Mouse (Mus musculus): ENCODE measurements around the gene Tmem236. TPM values are rescaled to one million over a fixed set of nuclear protein-coding genes. Genes with fewer than 3 reads are reported as not detected.
A peak's percentile ranks its signal among the peaks of the same experiment; 100 is the strongest.

Gene Tmem236
- polyA plus RNA-seq, 1 experiment from 2014 or later: 0.18 TPM

DNA sequence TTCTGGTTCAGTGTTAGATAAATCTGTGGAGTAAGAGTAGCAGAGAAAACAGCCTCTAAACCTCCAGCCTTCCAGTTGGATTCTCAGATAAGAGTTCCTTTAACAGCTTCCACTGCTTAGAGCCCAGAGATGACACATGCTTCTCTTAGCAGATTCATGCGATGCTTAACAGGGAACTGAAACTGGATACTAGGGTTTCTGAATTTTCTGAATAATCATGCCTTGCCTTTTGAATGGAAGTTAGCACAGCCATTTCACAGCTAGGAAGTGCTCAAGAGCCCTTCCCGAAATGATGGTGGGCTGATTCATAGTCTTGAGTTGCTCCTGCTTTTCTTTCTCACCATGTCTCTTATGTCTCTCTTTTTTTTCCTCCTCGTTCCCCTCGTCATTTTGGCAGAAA lies 32.5 kb downstream of the Tmem236 start:
- H3K27me3 ChIP-seq (ENCODE audit: control insufficient read depth, insufficient read depth, low read depth, low read length): no peaks in the 10 kb centered on the region
- no peak overlapping the region for H3K4me3 ChIP-seq (ENCODE audit: low read depth, low read length)
- no peak overlapping the region for H3K4me2 ChIP-seq (ENCODE audit: low read length)
- no peak for ATAC-seq
- no peaks in the 10 kb centered on the region for H3K36me3 ChIP-seq (ENCODE audit: control insufficient read depth, insufficient read depth, low read length)
- H3K9ac ChIP-seq (ENCODE audit: low read depth, low read length): no peak overlapping the region
- no peak overlapping the region for H3K27ac ChIP-seq (ENCODE audit: low read length)
- 79% methylated on average over 4 of the region's 4 CpGs for WGBS
- no peaks in the 10 kb centered on the region for H3K4me1 ChIP-seq (ENCODE audit: control insufficient read depth, insufficient read depth, low read length)
- H3K9me3 ChIP-seq (replicated peaks; ENCODE audit: control insufficient read depth, low read length, poor library complexity, severe bottlenecking): no peaks in the 10 kb centered on the region

DNA sequence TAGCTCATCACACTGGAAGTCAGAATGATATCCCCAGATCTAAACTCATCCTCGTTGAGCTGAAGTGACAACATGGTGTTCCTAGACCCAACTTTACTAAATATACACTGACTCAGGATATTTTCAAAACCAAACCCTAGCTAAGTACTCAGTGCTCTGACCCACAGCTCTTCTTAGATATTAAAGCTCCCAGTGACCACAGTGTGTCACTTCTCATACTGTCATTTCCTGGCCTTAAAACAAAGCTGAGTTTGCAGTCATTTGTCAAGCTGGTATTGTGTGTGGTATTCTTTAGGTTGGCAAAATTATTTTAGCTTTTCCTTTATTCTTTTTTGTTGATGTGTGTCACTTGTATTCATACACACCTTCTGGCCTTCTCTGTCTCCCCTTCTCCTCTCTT lies 36.4 kb downstream of the Tmem236 start:
- Histone ChIP-seq H3K9me3 (replicated peaks; ENCODE audit: control insufficient read depth, low read length, poor library complexity, severe bottlenecking) (no peaks in the 10 kb centered on the region), H3K9ac (ENCODE audit: low read depth, low read length) (no peak overlapping the region), H3K4me3 (ENCODE audit: low read depth, low read length) (no peak overlapping the region), H3K4me1 (ENCODE audit: control insufficient read depth, insufficient read depth, low read length) (no peaks in the 10 kb centered on the region), H3K27me3 (ENCODE audit: control insufficient read depth, insufficient read depth, low read depth, low read length) (no peaks in the 10 kb centered on the region), H3K27ac (ENCODE audit: low read length) (no peak overlapping the region), H3K36me3 (ENCODE audit: control insufficient read depth, insufficient read depth, low read length) (no peaks in the 10 kb centered on the region), H3K4me2 (ENCODE audit: low read length) (no peak overlapping the region)
- ATAC-seq: no peak
- WGBS: 84% methylated on average over 1 of the region's 1 CpGs

DNA sequence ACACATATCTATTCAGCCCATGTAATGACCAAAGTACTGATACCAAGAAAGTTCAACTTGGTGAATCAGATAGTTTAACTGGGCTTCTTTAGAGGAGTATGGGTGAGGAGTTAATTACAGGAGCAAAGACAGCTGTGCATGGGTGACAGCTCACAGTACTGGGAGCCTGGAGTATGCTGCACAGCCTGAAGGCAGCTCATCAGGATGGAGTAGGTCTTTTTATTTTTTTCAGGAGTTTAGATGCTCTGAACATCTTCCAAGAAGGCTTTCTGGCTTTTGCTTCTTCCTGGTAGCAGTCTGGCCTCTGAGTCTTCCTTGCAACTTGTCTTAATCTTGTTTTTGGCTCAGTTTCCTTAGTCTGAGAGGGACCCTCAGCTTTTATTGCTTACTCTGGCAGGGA lies 37.3 kb downstream of the Tmem236 start:
- H3K9me3 ChIP-seq (replicated peaks; ENCODE audit: control insufficient read depth, low read length, poor library complexity, severe bottlenecking): no peaks in the 10 kb centered on the region
- no peaks in the 10 kb centered on the region for H3K4me1 ChIP-seq (ENCODE audit: control insufficient read depth, insufficient read depth, low read length)
- H3K27ac ChIP-seq (ENCODE audit: low read length): no peak overlapping the region
- H3K4me3 ChIP-seq (ENCODE audit: low read depth, low read length): no peak overlapping the region
- no peak for ATAC-seq
- no peak overlapping the region for H3K4me2 ChIP-seq (ENCODE audit: low read length)
- no peak overlapping the region for H3K9ac ChIP-seq (ENCODE audit: low read depth, low read length)
- no peaks in the 10 kb centered on the region for H3K27me3 ChIP-seq (ENCODE audit: control insufficient read depth, insufficient read depth, low read depth, low read length)
- no peaks in the 10 kb centered on the region for H3K36me3 ChIP-seq (ENCODE audit: control insufficient read depth, insufficient read depth, low read length)

- ATAC-seq: 0 out of 2 replicates have a peak, but pooled peaks have one; percentile 42
Measured at GRCm38 (mm10) chr2:14214764-14215163, 40.4 kb downstream of the Tmem236 start.

DNA sequence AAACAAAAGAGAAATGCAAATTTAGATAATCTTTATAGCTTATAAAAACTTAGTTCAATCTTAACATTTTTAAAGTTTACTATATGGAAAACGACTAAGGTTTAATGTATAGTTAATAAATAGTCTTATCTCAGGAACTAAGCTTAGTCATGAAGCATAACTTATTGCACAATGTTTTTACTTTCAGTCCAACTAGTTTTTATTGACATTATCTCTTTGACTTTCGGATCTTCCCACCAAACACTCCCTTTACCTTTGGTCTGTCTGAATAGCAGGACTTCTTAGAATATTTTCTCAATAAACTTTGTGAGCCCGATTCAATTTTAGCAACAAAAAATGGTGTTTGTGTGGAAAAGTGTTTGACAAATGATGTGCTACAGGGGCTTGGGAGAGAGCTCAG lies 42.3 kb downstream of the Tmem236 start:
- Histone ChIP-seq H3K27ac (ENCODE audit: low read length) (no peak overlapping the region), H3K36me3 (ENCODE audit: control insufficient read depth, insufficient read depth, low read length) (no peaks in the 10 kb centered on the region), H3K4me3 (ENCODE audit: low read depth, low read length) (no peak overlapping the region), H3K4me2 (ENCODE audit: low read length) (no peak overlapping the region), H3K9ac (ENCODE audit: low read depth, low read length) (no peak overlapping the region), H3K27me3 (ENCODE audit: control insufficient read depth, insufficient read depth, low read depth, low read length) (no peaks in the 10 kb centered on the region), H3K9me3 (replicated peaks; ENCODE audit: control insufficient read depth, low read length, poor library complexity, severe bottlenecking) (no peaks in the 10 kb centered on the region), H3K4me1 (ENCODE audit: control insufficient read depth, insufficient read depth, low read length) (no peaks in the 10 kb centered on the region)
- 85% methylated on average over 3 of the region's 3 CpGs for WGBS
- no peak for ATAC-seq

More at GRCm38 (mm10) chr2:14214764-14215163, 40.4 kb downstream of the Tmem236 start:
- WGBS: 7% methylated on average over 3 of the region's 3 CpGs
- Histone ChIP-seq H3K9ac (ENCODE audit: low read depth, low read length) (no peak overlapping the region), H3K4me3 (ENCODE audit: low read depth, low read length) (no peak overlapping the region), H3K36me3 (ENCODE audit: control insufficient read depth, insufficient read depth, low read length) (no peaks in the 10 kb centered on the region), H3K4me1 (ENCODE audit: control insufficient read depth, insufficient read depth, low read length) (no peaks in the 10 kb centered on the region), H3K9me3 (replicated peaks; ENCODE audit: control insufficient read depth, low read length, poor library complexity, severe bottlenecking) (no peaks in the 10 kb centered on the region), H3K4me2 (ENCODE audit: low read length) (no peak overlapping the region), H3K27ac (ENCODE audit: low read length) (no peak overlapping the region), H3K27me3 (ENCODE audit: control insufficient read depth, insufficient read depth, low read depth, low read length) (no peaks in the 10 kb centered on the region)

- H3K27me3 ChIP-seq (ENCODE audit: control insufficient read depth, insufficient read depth, low read depth, low read length): no peaks in the 10 kb centered on the region
- WGBS: 85% methylated on average over 6 of the region's 6 CpGs
Measured at GRCm38 (mm10) chr2:14218126-14218525, 43.8 kb downstream of the Tmem236 start.

DNA sequence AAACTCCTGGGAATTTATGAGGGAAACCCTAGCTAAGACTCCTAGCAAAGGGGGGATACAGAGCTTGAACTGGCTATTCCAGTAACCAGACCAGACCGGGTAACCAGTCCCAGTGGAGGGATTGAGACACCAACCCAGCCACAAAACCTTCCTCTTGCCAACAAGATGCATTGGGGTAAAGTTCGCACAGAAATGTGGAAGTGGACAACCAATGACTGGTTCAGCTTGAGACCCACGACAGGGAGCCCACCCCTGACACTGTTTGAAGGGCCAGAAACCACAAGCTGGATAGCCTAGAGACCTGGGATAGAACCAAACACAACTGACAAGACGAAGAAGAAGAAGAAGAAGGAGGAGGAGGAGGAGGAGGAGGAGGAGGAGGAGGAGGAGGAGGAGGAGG lies 50.1 kb downstream of the Tmem236 start:
- Histone ChIP-seq H3K27ac (ENCODE audit: low read length) (no peak overlapping the region), H3K36me3 (ENCODE audit: control insufficient read depth, insufficient read depth, low read length) (no peaks in the 10 kb centered on the region), H3K9ac (ENCODE audit: low read depth, low read length) (no peak overlapping the region), H3K4me3 (ENCODE audit: low read depth, low read length) (no peak overlapping the region), H3K27me3 (ENCODE audit: control insufficient read depth, insufficient read depth, low read depth, low read length) (no peaks in the 10 kb centered on the region), H3K4me1 (ENCODE audit: control insufficient read depth, insufficient read depth, low read length) (no peaks in the 10 kb centered on the region), H3K9me3 (replicated peaks; ENCODE audit: control insufficient read depth, low read length, poor library complexity, severe bottlenecking) (no peaks in the 10 kb centered on the region), H3K4me2 (ENCODE audit: low read length) (no peak overlapping the region)
- ATAC-seq: no peak
- WGBS: 81% methylated on average over 3 of the region's 4 CpGs

More at GRCm38 (mm10) chr2:14218126-14218525, 43.8 kb downstream of the Tmem236 start:
- ATAC-seq: no peak
- no peak overlapping the region for H3K4me3 ChIP-seq (ENCODE audit: low read depth, low read length)
- no peaks in the 10 kb centered on the region for H3K36me3 ChIP-seq (ENCODE audit: control insufficient read depth, insufficient read depth, low read length)
- no peaks in the 10 kb centered on the region for H3K9me3 ChIP-seq (replicated peaks; ENCODE audit: control insufficient read depth, low read length, poor library complexity, severe bottlenecking)
- H3K4me2 ChIP-seq (ENCODE audit: low read length): no peak overlapping the region
- H3K27ac ChIP-seq (ENCODE audit: low read length): no peak overlapping the region
- H3K9ac ChIP-seq (ENCODE audit: low read depth, low read length): no peak overlapping the region
- H3K4me1 ChIP-seq (ENCODE audit: control insufficient read depth, insufficient read depth, low read length): no peaks in the 10 kb centered on the region

DNA sequence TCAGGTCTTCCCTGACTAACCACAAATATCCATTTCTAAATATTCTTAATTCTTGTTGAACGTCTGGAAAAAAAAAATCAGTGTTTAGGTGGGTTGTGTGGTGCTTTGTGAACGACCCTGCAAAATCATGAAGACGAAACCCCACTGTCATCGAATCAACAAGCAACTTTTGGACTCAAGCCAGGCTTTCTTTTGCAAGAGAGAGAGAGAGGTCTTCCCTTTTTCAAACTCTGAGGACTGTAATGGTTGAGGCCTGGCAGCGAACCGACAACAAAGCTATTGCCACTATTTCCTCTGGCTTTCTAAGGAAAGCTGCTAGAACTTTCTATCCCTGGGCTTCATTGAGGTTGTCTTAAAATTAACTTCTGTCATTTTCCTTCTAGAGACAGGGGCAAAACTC lies 54.2 kb downstream of the Tmem236 start:
- WGBS: 72% methylated on average over 6 of the region's 6 CpGs
- Histone ChIP-seq H3K4me2 (ENCODE audit: low read length) (no peak overlapping the region), H3K36me3 (ENCODE audit: control insufficient read depth, insufficient read depth, low read length) (no peaks in the 10 kb centered on the region)

DNA sequence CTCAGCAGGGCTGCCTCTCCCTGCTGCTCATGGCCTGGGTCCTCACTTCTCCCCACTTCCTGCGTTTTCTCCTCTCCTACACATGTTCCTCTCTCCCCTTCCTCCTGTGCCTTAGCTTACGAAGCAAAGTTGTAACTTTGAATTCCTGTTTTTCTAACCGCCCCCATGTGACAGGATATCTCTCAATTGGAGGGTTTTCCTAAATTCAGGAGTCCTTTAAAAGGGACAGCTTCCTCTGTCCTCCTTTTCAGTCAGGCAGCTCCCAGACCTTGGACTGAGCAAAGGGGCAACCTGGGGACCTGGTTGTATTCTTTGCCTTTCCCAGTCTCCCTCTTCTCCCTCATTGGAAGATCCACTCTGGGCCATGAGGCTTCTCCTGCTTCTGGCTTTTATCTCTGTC lies 54.8 kb downstream of the Tmem236 start, which contains the start of gene Mrc1:
Gene Mrc1, plus strand, starts transcription at position 244 of the 400 bp plus-strand sequence.
- ATAC-seq: no peak
- Histone ChIP-seq H3K4me2 (ENCODE audit: low read length) (no peak within 1 kb of the TSS), H3K27me3 (ENCODE audit: control insufficient read depth, insufficient read depth, low read depth, low read length) (no peaks in the 10 kb centered on the region), H3K9me3 (replicated peaks; ENCODE audit: control insufficient read depth, low read length, poor library complexity, severe bottlenecking) (no peaks in the 10 kb centered on the region), H3K4me1 (ENCODE audit: control insufficient read depth, insufficient read depth, low read length) (no peaks in the 10 kb centered on the region), H3K4me3 (ENCODE audit: low read depth, low read length) (no peak within 1 kb of the TSS), H3K36me3 (ENCODE audit: control insufficient read depth, insufficient read depth, low read length) (no peaks in the 10 kb centered on the region), H3K9ac (ENCODE audit: low read depth, low read length) (no peak within 1 kb of the TSS), H3K27ac (ENCODE audit: low read length) (no peak within 1 kb of the TSS)
- WGBS: 70% methylated on average over 3 of the region's 3 CpGs

More for the DNA sequence above, 54.2 kb downstream of the Tmem236 start:
- Histone ChIP-seq H3K27ac (ENCODE audit: low read length) (no peak overlapping the region), H3K9ac (ENCODE audit: low read depth, low read length) (no peak overlapping the region), H3K27me3 (ENCODE audit: control insufficient read depth, insufficient read depth, low read depth, low read length) (no peaks in the 10 kb centered on the region), H3K9me3 (replicated peaks; ENCODE audit: control insufficient read depth, low read length, poor library complexity, severe bottlenecking) (no peaks in the 10 kb centered on the region), H3K4me3 (ENCODE audit: low read depth, low read length) (no peak overlapping the region), H3K4me1 (ENCODE audit: control insufficient read depth, insufficient read depth, low read length) (no peaks in the 10 kb centered on the region)
- ATAC-seq: no peak

Data from midbrain, embryonic 16.5 days (tissue).